Mouse (Mus musculus) stomach, embryonic 16.5 days (tissue): ENCODE measurements around the gene Dguok. TPM values are rescaled to one million over a fixed set of nuclear protein-coding genes. Genes with fewer than 3 reads are reported as not detected.
A peak's percentile ranks its signal among the peaks of the same experiment; 100 is the strongest.

Experiments used
- ATAC-seq: fragments of 200-750 bp; cut with Nextera tagmentation; 2 replicates; pipeline ENCODE4 v1.8.0; 2017; ENCODE audit warnings: moderate number of reproducible peaks, moderate TSS enrichment; ENCODE audit not compliant: insufficient read depth, low FRiP score
- H3K27ac ChIP-seq: fragments of 300-500 bp; sonication (generic); 2 replicates; pipeline ENCODE4 v1.5.1; 2014; ENCODE audit warnings: low read length
- H3K27me3 ChIP-seq: fragments of 300-500 bp; sonication (generic); 2 replicates; pipeline ENCODE4 v1.6.1; 2014; ENCODE audit warnings: low read length, control low read depth, mixed read lengths; ENCODE audit not compliant: control insufficient read depth, insufficient read depth
- H3K36me3 ChIP-seq: fragments of 300-500 bp; sonication (generic); 2 replicates; pipeline ENCODE4 v1.6.1; 2014; ENCODE audit warnings: low read length; ENCODE audit not compliant: control insufficient read depth, insufficient read depth
- H3K4me1 ChIP-seq: fragments of 300-500 bp; sonication (generic); 2 replicates; pipeline ENCODE4 v1.6.1; 2014; ENCODE audit warnings: low read length, control low read depth, mixed read lengths; ENCODE audit not compliant: control insufficient read depth, insufficient read depth
- H3K4me2 ChIP-seq: fragments of 300-500 bp; sonication (generic); 2 replicates; pipeline ENCODE4 v1.6.1; 2014; ENCODE audit warnings: low read depth, low read length, mixed read lengths
- H3K4me3 ChIP-seq: fragments of 300-500 bp; sonication (generic); replicated peaks from 2 replicates; pipeline ENCODE4 v1.5.1; 2014; ENCODE audit warnings: mild to moderate bottlenecking, low read length
- H3K9ac ChIP-seq: fragments of 300-500 bp; sonication (generic); 2 replicates; pipeline ENCODE4 v1.6.1; 2014; ENCODE audit warnings: low read length
- H3K9me3 ChIP-seq: fragments of 300-500 bp; sonication (generic); replicated peaks from 2 replicates; pipeline ENCODE4 v1.6.1; 2016; ENCODE audit warnings: low read length, control low read depth; ENCODE audit not compliant: control insufficient read depth
- WGBS: fragments of 180-500 bp; shearing (Covaris S2); extraction: QIAGEN DNeasy Blood & Tissue Kit; methylation state at CpG from one replicate; pipeline ENCODE4 v1.1.7; 2014; 5-methylcytosine and 5-hydroxymethylcytosine counted together
- polyA plus RNA-seq: library from polyadenylated mRNA; unstranded; fragments of >200 nt; fragmentation: Nextera tagmentation; extraction: Ambion mirVana; gene quantifications from 2 replicates; pipeline ENCODE4 v1.2.1, GENCODE M21; 2015

Gene Dguok
- polyA plus RNA-seq, 1 experiment from 2014 or later: 69.5 TPM

DNA sequence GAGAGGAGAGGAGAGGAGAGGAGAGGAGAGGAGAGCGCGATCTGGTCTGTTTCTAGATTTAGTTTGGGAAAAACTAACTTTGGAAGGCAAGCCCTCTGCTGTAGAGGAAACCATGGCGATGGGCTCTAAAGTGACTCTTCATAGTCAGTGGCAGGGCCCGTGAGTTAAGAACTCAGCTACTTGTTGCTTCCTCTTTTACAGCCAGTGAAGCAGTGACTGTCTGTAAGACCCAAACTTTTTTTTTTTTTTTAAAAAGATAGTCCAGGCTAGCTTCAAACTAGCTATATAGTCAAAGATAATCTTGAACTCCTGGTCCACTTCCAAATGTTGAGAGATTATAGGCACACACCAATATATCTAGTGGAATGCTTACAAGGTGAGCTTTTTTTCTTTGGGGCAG lies 70.2 kb downstream of the Dguok start:
- Histone ChIP-seq H3K9me3 (no peaks in the 10 kb centered on the region), H3K27ac (no peak overlapping the region), H3K27me3 (no peaks in the 10 kb centered on the region), H3K4me2 (no peak overlapping the region), H3K9ac (no peak overlapping the region), H3K4me1 (peaks cover 68% of the 10 kb centered on the region), H3K36me3 (no peaks in the 10 kb centered on the region), H3K4me3 (no peak overlapping the region)
- ATAC-seq: no peak
- WGBS: 79% methylated on average over 4 of the region's 4 CpGs

DNA sequence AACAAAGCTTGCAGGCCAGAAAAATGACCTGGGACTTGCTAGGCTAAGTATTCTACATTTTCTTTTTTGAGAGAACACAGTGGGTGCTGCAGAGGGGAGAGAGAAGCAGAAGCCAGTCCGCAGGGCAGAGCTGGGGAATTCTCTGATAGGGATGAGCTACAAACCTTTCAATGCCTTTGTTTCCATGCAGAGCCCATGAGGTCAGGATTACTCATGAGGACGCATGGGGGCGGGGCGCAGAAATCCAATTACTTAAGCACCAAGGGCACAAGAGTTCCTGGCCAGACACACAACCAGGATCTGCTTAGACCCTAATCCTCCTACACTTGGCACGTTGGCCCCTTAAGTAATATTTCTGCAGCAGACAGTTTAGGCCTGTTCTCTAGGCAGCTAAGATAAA lies 71.6 kb downstream of the Dguok start:
- no peak for ATAC-seq
- H3K4me2 ChIP-seq: no peak overlapping the region
- peak overlapping the region; percentile 66 for H3K27ac ChIP-seq
- no peak overlapping the region for H3K9ac ChIP-seq
- peaks cover 72% of the 10 kb centered on the region for H3K4me1 ChIP-seq
- no peaks in the 10 kb centered on the region for H3K27me3 ChIP-seq
- 54% methylated on average over 5 of the region's 5 CpGs for WGBS
- H3K4me3 ChIP-seq: no peak overlapping the region
- no peaks in the 10 kb centered on the region for H3K9me3 ChIP-seq
- no peaks in the 10 kb centered on the region for H3K36me3 ChIP-seq

- ATAC-seq: no peak
- Histone ChIP-seq H3K9ac (peak overlapping the region; percentile 11), H3K4me3 (no peak overlapping the region), H3K4me2 (no peak overlapping the region), H3K27ac (peak overlapping the region; percentile 85), H3K9me3 (no peaks in the 10 kb centered on the region), H3K27me3 (no peaks in the 10 kb centered on the region), H3K4me1 (peaks cover 66% of the 10 kb centered on the region), H3K36me3 (0 out of 2 replicates have a peak, but pooled peaks cover 5% of the 10 kb centered on the region)
- WGBS: 69% methylated on average over 4 of the region's 4 CpGs
Observed at GRCm38 (mm10) chr6:83433546-83433945, 73.2 kb downstream of the Dguok start.

GRCm38 (mm10) chr6:83432966-83433365 lies 73.8 kb downstream of the Dguok start:
- Histone ChIP-seq H3K36me3 (0 out of 2 replicates have a peak, but pooled peaks cover 5% of the 10 kb centered on the region), H3K4me3 (no peak overlapping the region), H3K27ac (peak overlapping the region; percentile 85), H3K4me1 (peaks cover 69% of the 10 kb centered on the region), H3K27me3 (no peaks in the 10 kb centered on the region), H3K9me3 (no peaks in the 10 kb centered on the region), H3K4me2 (no peak overlapping the region), H3K9ac (no peak overlapping the region)
- ATAC-seq: peak; percentile 41; the same call in 1 of the 2 replicates
- WGBS: 62% methylated on average over 7 of the region's 7 CpGs

Other genes with a start within 250 kb of the Dguok start
- 29.6 and 35.2 TPM in 2 replicates for gene Mthfd2, start 181.1 kb downstream of the Dguok start, polyA plus RNA-seq
- gene Mob1a, start 181.0 kb downstream of the Dguok start, polyA plus RNA-seq: 67.6 and 67.9 TPM in 2 replicates
- 121 and 145 TPM in 2 replicates for gene Bola3, start 157.8 kb downstream of the Dguok start, polyA plus RNA-seq
- 34.5 and 44.2 TPM in 2 replicates for gene Tet3, start 47.9 kb downstream of the Dguok start, polyA plus RNA-seq
- 1,788 and 2,212 TPM in 2 replicates for gene Actg2, start 29.3 kb upstream of the Dguok start, polyA plus RNA-seq
- gene Stambp, start 65.8 kb upstream of the Dguok start, polyA plus RNA-seq: 28.0 and 32.5 TPM in 2 replicates
- gene Clec4f, start 149.2 kb upstream of the Dguok start, polyA plus RNA-seq: 0.35 and 0.45 TPM in 2 replicates
- gene Cd207, start 170.9 kb upstream of the Dguok start, polyA plus RNA-seq: 0.17 and 0.20 TPM in 2 replicates
- gene Vax2, start 204.3 kb upstream of the Dguok start, polyA plus RNA-seq: not detected in 2 replicates
- gene Atp6v1b1, start 236.0 kb upstream of the Dguok start, polyA plus RNA-seq: not detected in 2 replicates